Mouse (Mus musculus): ENCODE results near the gene Gm11214.

DNA sequence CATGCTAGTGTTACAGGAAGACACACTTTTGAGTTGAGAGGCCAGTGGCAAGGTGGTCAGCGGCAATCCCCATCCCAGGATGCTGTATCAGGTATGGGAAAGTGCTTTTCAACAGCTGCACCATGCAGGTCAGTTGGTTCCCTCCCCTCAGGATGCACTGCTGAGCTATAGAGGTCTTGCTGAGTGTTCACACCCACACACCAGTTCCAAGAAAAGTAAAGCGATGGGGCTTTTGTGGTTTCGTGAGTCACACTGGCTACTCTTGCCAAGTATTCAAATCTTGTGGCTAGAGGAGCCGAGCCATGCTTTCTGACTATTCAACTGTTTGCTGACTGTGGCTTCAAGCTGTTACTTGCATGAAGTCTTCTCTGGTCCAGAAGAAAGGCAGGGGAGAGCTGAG is 5.1 kb upstream of the Gm11214 start:
- no peak for TF ChIP-seq CTCF (IDR thresholded peaks at IDR 0.05; ENCODE audit: low read depth)
- no peak for TF ChIP-seq EP300 (IDR thresholded peaks at IDR 0.05; ENCODE audit: low read depth)
